Mouse (Mus musculus) MEL (cell line): ENCODE measurements around the gene Drg2. TPM values are rescaled to one million over a fixed set of nuclear protein-coding genes. Genes with fewer than 3 reads are reported as not detected.

Experiments
- DNase-seq: peaks from one replicate; pipeline ENCODE4 v3.0.0; 2011; ENCODE audit warnings: low read depth, low spot score
- H3K27ac ChIP-seq: 2 replicates; pipeline ENCODE4 v1.5.1; 2012; ENCODE audit warnings: low read depth, mild to moderate bottlenecking, control low read depth, low read length, moderate library complexity; ENCODE audit not compliant: control insufficient read depth
- H3K27me3 ChIP-seq, 2 experiments: fragments of 150-350 bp in 1 of 2; sonication (generic) in 1 of 2; 2 replicates each; pipeline ENCODE4 v1.6.1; 2012; ENCODE audit warnings: low read length in 2 of 2, mild to moderate bottlenecking in 2 of 2, improper control_type of control experiment in 1 of 2, moderate library complexity in 1 of 2; ENCODE audit not compliant: insufficient read depth in 2 of 2, control insufficient read depth in 1 of 2
- H3K36me3 ChIP-seq, 2 experiments: 2 replicates each; pipeline ENCODE4 v1.6.1; 2012 to 2014; ENCODE audit warnings: low read length in 2 of 2, improper control_type of control experiment in 1 of 2, inconsistent platforms in 1 of 2, mild to moderate bottlenecking in 1 of 2; ENCODE audit not compliant: insufficient read depth in 2 of 2, control insufficient read depth in 1 of 2
- H3K4me1 ChIP-seq, 2 experiments: fragments of 150-350 bp in 1 of 2; sonication (generic) in 1 of 2; 2 replicates each; pipeline ENCODE4 v1.6.1; 2012; ENCODE audit warnings: low read length in 2 of 2, improper control_type of control experiment in 1 of 2, mild to moderate bottlenecking in 1 of 2; ENCODE audit not compliant: insufficient read depth in 2 of 2, control insufficient read depth in 1 of 2
- H3K4me3 ChIP-seq, 2 experiments: fragments of 150-350 bp in 1 of 2; sonication (generic) in 1 of 2; 2 replicates each; pipeline ENCODE4 v1.5.1; 2012; ENCODE audit warnings: low read depth in 2 of 2, low read length in 2 of 2, mild to moderate bottlenecking in 2 of 2, moderate library complexity in 2 of 2, control low read depth in 1 of 2, improper control_type of control experiment in 1 of 2; ENCODE audit not compliant: control insufficient read depth in 1 of 2, insufficient read depth in 1 of 2
- H3K79me2 ChIP-seq: 2 replicates; pipeline ENCODE4 v1.6.1; 2012; ENCODE audit warnings: mild to moderate bottlenecking, low read length, moderate library complexity; ENCODE audit not compliant: control insufficient read depth, poor library complexity, insufficient read depth
- H3K9ac ChIP-seq: 2 replicates; pipeline ENCODE4 v1.6.1; 2012; ENCODE audit warnings: low read depth, mild to moderate bottlenecking, control low read depth, low read length, moderate library complexity; ENCODE audit not compliant: control insufficient read depth, poor library complexity, severe bottlenecking
- H3K9me3 ChIP-seq: fragments of 150-350 bp; sonication (generic); replicated peaks from 2 replicates; pipeline ENCODE4 v1.6.1; 2012; ENCODE audit warnings: mild to moderate bottlenecking, low read length, improper control_type of control experiment, moderate library complexity; ENCODE audit not compliant: insufficient read depth
- CTCF ChIP-seq, 3 experiments: IDR thresholded peaks in 2 of 3; conservative IDR thresholded peaks in 1 of 3; 2 replicates each; pipeline ENCODE4 v1.5.1; 2011 to 2012; ENCODE audit warnings: low read length in 3 of 3, low read depth in 2 of 3, mild to moderate bottlenecking in 2 of 3, improper control_type of control experiment in 1 of 3, inconsistent platforms in 1 of 3, mixed read lengths in 1 of 3, moderate library complexity in 1 of 3; ENCODE audit not compliant: control insufficient read depth in 1 of 3, insufficient read depth in 1 of 3, poor library complexity in 1 of 3, severe bottlenecking in 1 of 3
- GATA1 ChIP-seq: IDR thresholded peaks from 2 replicates; pipeline ENCODE4 v1.6.1; 2011; ENCODE audit warnings: low read depth, low read length, improper control_type of control experiment
- MAZ ChIP-seq: IDR thresholded peaks from 2 replicates; pipeline ENCODE4 v1.6.1; 2012; ENCODE audit warnings: low read depth, mild to moderate bottlenecking, inconsistent platforms, low read length, improper control_type of control experiment
- NELFE ChIP-seq: IDR thresholded peaks from 2 replicates; pipeline ENCODE4 v1.6.1; 2011; ENCODE audit warnings: low read depth, low read length, improper control_type of control experiment
- POLR2A ChIP-seq, 2 experiments: IDR thresholded peaks; 2 replicates each; pipeline ENCODE4 v1.6.1; 2011 to 2012; ENCODE audit warnings: low read length in 2 of 2, mild to moderate bottlenecking in 2 of 2, control low read depth in 1 of 2, improper control_type of control experiment in 1 of 2, low read depth in 1 of 2, moderate library complexity in 1 of 2; ENCODE audit not compliant: control insufficient read depth in 1 of 2, insufficient read depth in 1 of 2, poor library complexity in 1 of 2
- POLR2AphosphoS2 ChIP-seq: IDR thresholded peaks from 2 replicates; pipeline ENCODE4 v1.6.1; 2011; ENCODE audit warnings: low read length, improper control_type of control experiment
- POLR2AphosphoS5 ChIP-seq: IDR thresholded peaks from 2 replicates; pipeline ENCODE4 v1.6.1; 2012; ENCODE audit warnings: low read depth, borderline replicate concordance, mild to moderate bottlenecking, inconsistent platforms, low read length, moderate library complexity, mixed read lengths
- RAD21 ChIP-seq: IDR thresholded peaks from 2 replicates; pipeline ENCODE4 v1.6.1; 2011; ENCODE audit warnings: mild to moderate bottlenecking, low read depth, low read length, improper control_type of control experiment
- RCOR1 ChIP-seq: IDR thresholded peaks from 2 replicates; pipeline ENCODE4 v1.6.1; 2012; ENCODE audit warnings: low read depth, mild to moderate bottlenecking, inconsistent platforms, low read length, improper control_type of control experiment
- SIN3A ChIP-seq: IDR thresholded peaks from 2 replicates; pipeline ENCODE4 v1.6.1; 2012; ENCODE audit warnings: low read length, improper control_type of control experiment, inconsistent platforms
- SMC3 ChIP-seq: IDR thresholded peaks from 2 replicates; pipeline ENCODE4 v1.6.1; 2011; ENCODE audit warnings: low read depth, low read length, improper control_type of control experiment
- TAL1 ChIP-seq: IDR thresholded peaks from 2 replicates; pipeline ENCODE4 v1.6.1; 2012; ENCODE audit warnings: mild to moderate bottlenecking, inconsistent platforms, low read length, moderate library complexity, mixed read lengths
- TCF12 ChIP-seq: IDR thresholded peaks from 2 replicates; pipeline ENCODE4 v1.6.1; 2014; ENCODE audit warnings: low read depth, mild to moderate bottlenecking, inconsistent platforms, low read length, improper control_type of control experiment, moderate library complexity
- USF1 ChIP-seq: IDR thresholded peaks from 2 replicates; pipeline ENCODE4 v1.6.1; 2014; ENCODE audit warnings: low read depth, mild to moderate bottlenecking, inconsistent platforms, low read length, improper control_type of control experiment, moderate library complexity
- ZNF384 ChIP-seq: IDR thresholded peaks from 2 replicates; pipeline ENCODE4 v1.6.1; 2012; ENCODE audit warnings: low read depth, mild to moderate bottlenecking, inconsistent platforms, low read length, improper control_type of control experiment
- polyA plus RNA-seq, 2 experiments: library from polyadenylated mRNA; stranded (reverse) in 1 of 2; unstranded in 1 of 2; fragments of >175 nt in 1 of 2; fragments of >200 nt in 1 of 2; gene quantifications; 2 replicates each; pipeline versions ENCODE4 v1.2.1 to v1.2.4; 2012; ENCODE audit warnings: low replicate concordance in 2 of 2, low read depth in 1 of 2; ENCODE audit not compliant: insufficient read length in 2 of 2, insufficient read depth in 1 of 2, missing spikeins in 1 of 2
- total RNA-seq: library from RNA; depleted of rRNA; stranded (reverse); fragments of 300-350 nt; gene quantifications from 2 replicates; pipeline ENCODE4 v1.2.3, GENCODE M21; 2012

The Drg2 gene
- total and polyA plus RNA-seq, 3 experiments = 121 to 214 (median 133) TPM

DNA sequence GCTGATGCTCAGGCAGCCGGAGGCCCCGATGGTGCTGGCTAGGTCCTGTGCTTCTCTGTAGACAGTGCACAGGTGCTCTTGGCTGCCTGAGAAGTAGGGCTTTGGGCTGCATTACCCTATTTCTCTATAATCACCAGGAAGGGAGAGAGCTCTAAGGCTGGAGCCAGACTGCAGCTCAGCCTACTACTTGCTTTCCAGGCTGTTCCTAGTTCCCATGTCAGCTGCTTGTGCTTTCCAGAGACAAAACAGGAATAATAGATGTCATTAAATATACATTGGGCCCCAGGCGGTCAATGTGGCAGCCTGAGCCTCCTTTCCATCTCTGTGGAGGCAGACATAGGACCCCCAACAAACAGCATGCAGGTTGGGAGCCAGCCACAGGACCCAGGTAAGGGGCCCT, 14.6 kb downstream of the Drg2 start, which contains the start of gene Myo15:
Myo15 (plus strand) TSS at position 301 of the 400 bp plus-strand sequence.
- DNase-seq = no peak
- H3K36me3 ChIP-seq = peaks cover 0 to 2% of the 10 kb centered on the region in 2 experiments; a peak in 1 of 4 replicates
- no peaks in the 10 kb centered on the region for H3K9me3 ChIP-seq
- H3K79me2 ChIP-seq = no peaks in the 10 kb centered on the region
- H3K4me3 ChIP-seq = no peak within 1 kb of the TSS
- H3K27me3 ChIP-seq = no peaks in the 10 kb centered on the region
- no peak within 1 kb of the TSS for H3K9ac ChIP-seq
- TF ChIP-seq POLR2AphosphoS2 = no peak
- no peak for TF ChIP-seq POLR2AphosphoS5
- no peak for TF ChIP-seq POLR2A (IDR thresholded peaks at IDR 0.05; ENCODE audit: control insufficient read depth in 1 of 2, insufficient read depth in 1 of 2, low read depth in 1 of 2, low read length in 2 of 2, poor library complexity in 1 of 2)
- no peak for TF ChIP-seq NELFE
- TF ChIP-seq USF1 = no peak
- TF ChIP-seq RCOR1 = no peak
- H3K4me1 ChIP-seq = no peaks in the 10 kb centered on the region
- no peak within 1 kb of the TSS for H3K27ac ChIP-seq

GRCm38 (mm10) chr11:60470743-60471142, 16.4 kb downstream of the Drg2 start:
- no peak overlapping the region for H3K27ac ChIP-seq
- H3K9me3 ChIP-seq = no peaks in the 10 kb centered on the region
- no peak for TF ChIP-seq SIN3A
- TF ChIP-seq POLR2A (IDR thresholded peaks at IDR 0.05; ENCODE audit: control insufficient read depth in 1 of 2, insufficient read depth in 1 of 2, low read depth in 1 of 2, low read length in 2 of 2, poor library complexity in 1 of 2) = no peak
- no peak for TF ChIP-seq MAZ
- TF ChIP-seq, all 39 proteins: peak for 0
- H3K4me3 ChIP-seq = no peak overlapping the region
- H3K36me3 ChIP-seq = peaks cover 0 to 2% of the 10 kb centered on the region in 2 experiments; a peak in 1 of 4 replicates
- no peaks in the 10 kb centered on the region for H3K4me1 ChIP-seq
- no peaks in the 10 kb centered on the region for H3K79me2 ChIP-seq
- DNase-seq = no peak
- no peak overlapping the region for H3K9ac ChIP-seq
- H3K27me3 ChIP-seq = no peaks in the 10 kb centered on the region

GRCm38 (mm10) chr11:60474534-60474933, 20.1 kb downstream of the Drg2 start:
- H3K9ac ChIP-seq = no peak overlapping the region
- H3K36me3 ChIP-seq = no peaks in the 10 kb centered on the region
- H3K9me3 ChIP-seq = no peaks in the 10 kb centered on the region
- TF ChIP-seq SMC3 (peak; percentile 19; the same call in 1 of the 2 replicates), TAL1 (no peak), POLR2A (IDR thresholded peaks at IDR 0.05; ENCODE audit: control insufficient read depth in 1 of 2, insufficient read depth in 1 of 2, low read depth in 1 of 2, low read length in 2 of 2, poor library complexity in 1 of 2) (no peak), MAZ (no peak), GATA1 (no peak), RAD21 (peak; percentile 18), CTCF (IDR thresholded peaks at IDR 0.05 in 2 of 3, conservative IDR thresholded peaks at IDR 0.05 in 1 of 3; ENCODE audit: control insufficient read depth in 1 of 3, insufficient read depth in 1 of 3, low read depth in 2 of 3, low read length in 3 of 3, poor library complexity in 1 of 3, severe bottlenecking in 1 of 3) (peak in 2 of 3 experiments; percentile 3 to 34; a peak in 2 of 6 replicates), TCF12 (no peak), ZNF384 (peak; percentile 79)
- H3K4me3 ChIP-seq = no peak overlapping the region
- no peaks in the 10 kb centered on the region for H3K27me3 ChIP-seq
- no peaks in the 10 kb centered on the region for H3K4me1 ChIP-seq
- H3K27ac ChIP-seq = no peak overlapping the region
- DNase-seq = no peak
- no peaks in the 10 kb centered on the region for H3K79me2 ChIP-seq
